Mouse (Mus musculus) thymus, postnatal 25 days (tissue): ENCODE data around the gene Pdpn.
A peak's percentile ranks its signal among the peaks of the same experiment; 100 is the strongest.

Experiments
- DNase-seq: peaks from one replicate; pipeline ENCODE4 v3.0.0; 2022

Pdpn gene

GRCm38 (mm10) chr4:143231790-143232422 is 67.5 kb downstream of the Pdpn start:
- DNase-seq, result no peak

GRCm38 (mm10) chr4:143231110-143231509 is 68.3 kb downstream of the Pdpn start:
- no peak for DNase-seq

GRCm38 (mm10) chr4:143227976-143228375 is 71.4 kb downstream of the Pdpn start:
- no peak for DNase-seq

GRCm38 (mm10) chr4:143225886-143226285 is 73.5 kb downstream of the Pdpn start:
- DNase-seq, result no peak

GRCm38 (mm10) chr4:143219316-143219751 is 80.0 kb downstream of the Pdpn start:
- DNase-seq, result peak; percentile 45

GRCm38 (mm10) chr4:143218858-143219257 is 80.5 kb downstream of the Pdpn start:
- DNase-seq, result no peak
